Mouse (Mus musculus) neural tube, embryonic 10.5 days (tissue): ENCODE results near the gene Btbd19.

ENCODE experiments used
- DNase-seq: peaks from one replicate; pipeline ENCODE4 v3.0.0-alpha.2; 2017; ENCODE audit warnings: low spot score; ENCODE audit errors: extremely low spot score

Btbd19 gene

DNA sequence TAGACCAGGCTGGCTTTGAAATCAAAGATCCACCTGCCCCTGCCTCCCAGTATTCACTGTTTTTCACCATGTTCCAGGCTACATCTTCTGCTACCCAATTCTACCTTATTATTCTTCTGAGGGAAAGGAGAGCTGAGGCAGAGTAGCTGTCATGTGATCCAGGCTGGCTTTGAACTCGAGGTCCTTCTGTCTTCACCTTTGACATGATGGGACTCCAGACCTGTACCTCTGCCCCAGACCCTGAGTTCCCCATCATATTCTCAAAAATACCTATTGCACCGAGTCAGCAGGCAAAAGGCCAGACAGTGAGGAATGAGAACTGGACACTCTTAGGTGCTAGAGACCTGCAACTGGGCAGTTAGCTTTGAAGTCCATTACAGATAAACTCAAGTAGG lies 9.1 kb upstream of the Btbd19 start:
- no peak for DNase-seq

DNA sequence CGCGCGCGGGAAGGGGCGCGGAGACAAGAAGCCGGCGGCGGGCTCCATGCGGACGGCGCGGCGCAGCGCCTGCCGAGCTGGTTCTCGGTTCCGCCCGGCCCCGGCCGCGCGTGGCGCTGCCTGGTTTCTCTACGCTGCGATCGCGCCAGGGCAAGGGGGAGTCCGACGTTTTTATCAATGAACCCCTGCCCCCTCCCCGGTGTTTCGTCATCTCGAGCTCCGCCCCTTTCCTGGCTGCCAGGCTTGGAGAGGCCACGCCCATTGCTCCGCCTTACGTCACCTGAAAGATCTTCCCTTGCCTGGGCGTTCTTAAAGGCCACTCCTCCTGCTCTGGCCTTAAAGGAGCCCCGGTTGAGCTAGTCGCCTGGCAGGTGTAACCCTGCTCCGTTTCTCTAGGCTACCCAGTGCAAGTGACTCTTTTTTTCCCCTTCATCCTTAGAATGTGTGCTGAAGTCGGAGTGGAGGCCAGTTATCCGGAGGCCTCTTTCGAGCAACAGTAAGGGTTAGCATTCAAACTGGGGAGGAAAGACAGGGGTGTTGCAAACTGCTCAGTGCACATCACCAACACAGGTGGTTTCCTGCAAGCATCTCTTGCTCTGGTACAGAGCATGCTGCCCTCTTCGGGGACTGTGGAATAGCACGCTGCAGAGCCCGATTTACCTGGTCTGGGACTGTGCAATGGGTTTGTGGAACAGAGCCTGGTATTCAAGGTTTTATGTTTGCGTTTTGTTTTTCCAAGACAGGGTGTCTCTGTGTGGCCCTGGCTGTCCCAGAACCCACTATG lies 8.5 kb upstream of the Btbd19 start, which contains the start of gene Plk3:
TSS of gene Plk3 (minus strand) at position 147 of the 784 bp plus-strand sequence.
- peak; percentile 96 for DNase-seq

DNA sequence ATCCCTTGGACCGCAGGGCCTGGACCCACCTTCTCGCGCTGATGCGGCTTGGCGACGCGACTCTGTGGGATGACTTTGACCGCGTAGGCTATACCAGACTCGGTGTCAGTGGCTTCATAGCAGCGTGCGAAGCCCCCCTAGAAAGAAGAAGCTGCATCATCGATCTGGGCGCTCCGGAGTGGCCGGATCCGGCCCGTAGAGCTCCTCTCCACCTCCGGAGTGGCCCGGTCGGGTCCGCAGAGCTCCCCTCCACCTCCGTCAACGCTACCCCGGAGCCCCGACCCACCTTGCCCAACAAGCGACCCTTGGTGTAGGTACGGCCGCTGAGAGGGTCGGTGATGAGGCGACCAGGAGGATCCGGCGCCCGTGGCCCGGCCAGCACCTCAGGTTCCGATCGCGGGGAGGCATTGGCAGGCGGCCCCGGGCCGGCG lies 7.9 kb upstream of the Btbd19 start:
- peak; percentile 73 for DNase-seq

DNA sequence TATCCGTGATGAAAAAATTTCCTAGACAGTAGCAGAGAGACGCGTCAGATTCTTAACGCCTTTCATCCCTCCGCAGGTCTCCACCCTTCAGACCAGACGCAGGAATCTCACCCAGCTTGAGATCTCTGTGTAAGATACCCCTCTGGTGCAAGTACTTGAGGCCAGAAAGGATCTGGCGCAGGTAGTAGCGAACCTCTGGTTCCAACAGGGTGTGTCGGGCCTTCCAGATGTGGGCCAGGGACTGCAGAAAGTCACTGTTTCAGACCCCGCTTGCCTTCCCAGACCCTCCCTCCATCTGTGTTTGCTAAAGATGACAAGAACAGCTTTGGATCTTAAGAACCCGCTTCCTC lies 7.2 kb upstream of the Btbd19 start:
- no peak for DNase-seq

DNA sequence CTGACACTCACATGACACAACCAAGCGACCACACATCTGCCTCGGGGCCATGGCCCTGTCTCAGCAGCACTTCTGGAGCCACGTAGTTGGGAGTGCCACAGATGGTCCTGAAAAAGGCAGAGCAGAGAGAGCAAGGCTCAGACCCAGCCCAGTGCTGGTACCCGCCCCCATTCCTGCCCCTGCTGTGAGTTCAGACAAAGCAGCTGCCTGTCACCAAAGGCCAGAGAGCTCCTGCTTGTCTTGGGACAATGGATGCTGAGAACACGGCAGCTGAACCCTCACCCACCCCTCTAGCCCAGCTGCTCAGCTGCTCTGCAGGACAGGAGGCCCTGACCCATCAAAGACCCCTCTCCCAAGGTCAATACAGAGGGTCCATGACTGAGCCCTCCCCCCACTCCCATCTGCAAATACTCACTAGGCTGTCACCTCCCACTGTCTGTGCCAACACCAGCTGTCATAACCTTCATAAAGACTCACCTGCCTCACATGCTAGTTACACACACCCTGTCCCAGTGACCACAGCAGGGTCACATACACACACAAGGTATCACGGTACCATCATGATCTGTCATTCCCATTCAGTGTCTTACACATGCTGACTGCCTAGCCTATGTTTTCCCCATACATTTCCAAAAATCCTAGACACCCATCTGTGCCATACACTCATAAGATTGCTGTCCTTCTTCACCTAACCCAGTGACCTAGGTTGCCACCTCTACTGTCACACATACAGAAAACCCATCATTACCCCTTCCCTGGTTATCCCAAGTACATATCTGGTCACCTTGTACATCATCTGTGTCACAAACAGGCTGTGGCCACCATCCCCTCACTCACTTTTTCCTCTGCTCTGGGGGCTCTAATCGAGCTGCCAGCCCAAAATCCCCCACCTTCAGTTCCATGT lies 6.6 kb upstream of the Btbd19 start:
- peak; percentile 79 for DNase-seq

DNA sequence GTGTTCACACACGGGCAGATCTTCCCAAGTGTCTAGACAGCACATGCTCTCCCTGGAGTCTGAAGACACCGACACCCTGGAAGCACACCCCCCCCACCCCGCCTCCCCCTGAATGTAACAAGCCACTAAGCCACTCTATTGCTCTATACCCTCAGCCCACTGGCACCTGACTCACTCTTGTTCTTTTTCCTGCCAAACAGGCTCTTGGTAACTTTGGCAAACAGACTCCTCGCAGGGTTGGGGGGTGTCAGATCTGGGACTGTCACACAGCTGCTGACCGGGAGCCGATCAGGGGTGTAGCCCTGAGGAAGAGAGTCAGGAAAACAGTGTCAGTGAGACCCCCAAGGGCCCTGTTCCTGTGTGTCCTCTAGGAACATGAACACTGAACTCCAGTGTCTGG lies 5.7 kb upstream of the Btbd19 start:
- DNase-seq: no peak

DNA sequence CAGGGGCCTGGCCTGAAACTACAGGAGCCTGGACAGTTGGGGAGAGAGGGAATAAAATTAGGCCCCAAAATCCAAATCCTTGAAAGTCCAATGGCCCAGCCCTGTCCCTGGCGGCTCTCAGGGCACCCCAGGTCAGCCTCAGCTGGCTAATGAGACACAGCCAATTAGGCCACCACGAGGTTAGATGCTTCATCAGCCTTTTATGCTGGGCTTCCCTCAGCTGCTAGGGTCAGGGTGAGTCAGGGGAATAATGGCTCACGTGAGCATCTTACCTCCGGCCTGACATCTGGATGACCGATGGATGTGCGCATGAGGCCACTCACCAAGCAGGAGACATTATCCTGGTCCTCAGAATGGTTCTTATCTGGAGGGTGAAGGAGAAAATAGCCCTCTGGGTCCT lies 5.3 kb upstream of the Btbd19 start:
- no peak for DNase-seq

DNA sequence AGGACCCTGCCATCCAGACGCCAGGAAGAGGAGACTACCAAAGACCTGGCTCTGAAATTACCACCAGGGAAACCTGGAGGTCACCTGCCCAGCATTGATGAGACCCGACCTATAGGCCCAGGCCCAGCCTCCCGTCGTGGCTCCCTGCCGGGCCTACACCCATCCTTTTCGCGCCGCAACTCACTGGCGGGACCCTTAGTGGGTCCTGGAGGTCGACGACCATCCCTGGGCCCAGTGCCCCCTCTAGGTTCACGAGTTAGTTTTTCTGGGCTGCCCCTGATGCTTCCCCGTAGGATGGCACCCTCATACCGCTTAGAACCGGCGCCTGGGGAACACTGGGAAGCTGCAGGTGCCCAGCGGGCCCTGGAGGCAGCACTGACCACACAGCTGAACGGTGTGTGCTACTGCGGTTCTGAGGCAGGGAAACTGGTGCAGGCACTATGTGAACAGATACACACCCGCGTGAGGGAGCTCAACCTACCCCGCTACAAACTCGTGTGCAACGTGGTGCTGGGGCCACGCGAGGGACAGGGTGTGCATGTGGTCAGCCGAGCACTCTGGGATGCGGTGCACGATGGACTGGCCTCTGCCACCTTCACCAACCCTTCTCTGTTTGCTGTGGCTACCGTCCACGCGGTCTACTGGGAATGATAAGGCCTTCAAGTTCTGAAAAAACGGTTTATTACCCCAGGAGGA lies 2.6 kb upstream of the Btbd19 start:
- no peak for DNase-seq

DNA sequence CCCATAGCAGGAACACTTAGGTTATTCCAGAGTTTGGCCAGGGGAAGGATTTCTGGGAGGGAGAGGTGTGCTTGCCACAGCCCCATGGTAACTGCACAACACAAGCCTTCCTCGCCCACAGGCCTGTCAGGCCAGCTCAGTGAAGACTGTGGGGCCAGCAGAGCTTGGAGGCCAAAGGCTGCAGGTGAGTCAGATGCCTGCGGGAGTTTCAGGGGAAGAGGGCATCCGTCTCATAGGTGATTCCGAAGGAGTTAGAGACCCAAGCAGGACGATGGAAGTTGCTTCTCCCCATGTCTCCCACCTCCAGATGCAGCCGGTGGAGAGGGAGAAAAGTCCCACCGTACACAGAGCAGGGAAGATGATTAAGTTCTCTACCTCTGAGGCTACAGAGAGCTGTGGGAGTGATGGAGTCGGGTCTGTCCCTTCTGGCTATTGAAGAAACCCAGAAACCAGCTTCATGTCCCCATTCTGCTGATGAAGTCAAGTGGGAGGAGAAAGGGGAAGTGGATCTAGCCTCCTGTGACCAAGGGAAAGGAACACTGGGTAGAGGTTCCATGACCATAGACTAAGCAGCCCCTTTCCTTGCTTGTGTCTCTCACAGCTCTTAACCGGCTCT lies 1.3 kb upstream of the Btbd19 start, which contains the start of gene Tctex1d4:
TSS of gene Tctex1d4 (plus strand) at position 120 of the 616 bp plus-strand sequence.
- DNase-seq: no peak

DNA sequence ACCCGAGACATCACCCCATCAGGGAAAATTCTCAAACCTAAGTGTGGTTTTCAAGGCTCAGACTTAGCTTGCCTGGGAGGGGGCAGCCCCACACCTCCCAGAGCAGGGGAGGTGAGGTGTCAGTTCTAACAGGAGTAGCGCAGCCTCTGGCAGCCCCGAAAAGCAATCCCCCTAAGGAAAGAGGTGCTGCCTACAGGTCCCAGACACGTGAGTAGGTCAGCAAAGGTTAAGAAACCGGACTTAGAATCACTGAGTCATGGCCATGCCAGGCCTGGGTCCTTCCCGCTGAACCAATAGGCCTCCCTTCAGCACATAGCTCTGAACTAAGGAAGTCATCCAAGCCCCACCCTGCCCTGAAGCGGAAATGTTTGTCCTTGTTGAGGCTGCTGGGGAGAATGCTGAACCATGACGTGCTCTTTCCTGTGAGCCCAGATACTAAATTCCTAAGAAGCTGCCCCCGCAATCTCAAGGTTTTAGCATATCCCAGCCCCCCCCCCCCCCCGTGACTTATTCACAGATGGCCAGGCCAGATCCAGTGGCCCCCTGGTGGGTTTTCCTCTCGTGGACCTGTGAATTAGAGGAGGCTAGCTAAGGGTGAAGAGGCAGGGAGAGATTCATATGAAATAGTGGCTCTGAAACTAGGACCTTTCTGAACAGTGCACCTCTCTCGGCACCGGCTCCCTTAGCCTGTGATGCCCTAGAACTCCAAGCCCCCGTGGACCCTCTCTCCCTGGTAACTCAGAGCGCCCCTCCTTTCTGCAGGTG lies 567 bp upstream of the Btbd19 start:
- DNase-seq: peak; percentile 44

DNA sequence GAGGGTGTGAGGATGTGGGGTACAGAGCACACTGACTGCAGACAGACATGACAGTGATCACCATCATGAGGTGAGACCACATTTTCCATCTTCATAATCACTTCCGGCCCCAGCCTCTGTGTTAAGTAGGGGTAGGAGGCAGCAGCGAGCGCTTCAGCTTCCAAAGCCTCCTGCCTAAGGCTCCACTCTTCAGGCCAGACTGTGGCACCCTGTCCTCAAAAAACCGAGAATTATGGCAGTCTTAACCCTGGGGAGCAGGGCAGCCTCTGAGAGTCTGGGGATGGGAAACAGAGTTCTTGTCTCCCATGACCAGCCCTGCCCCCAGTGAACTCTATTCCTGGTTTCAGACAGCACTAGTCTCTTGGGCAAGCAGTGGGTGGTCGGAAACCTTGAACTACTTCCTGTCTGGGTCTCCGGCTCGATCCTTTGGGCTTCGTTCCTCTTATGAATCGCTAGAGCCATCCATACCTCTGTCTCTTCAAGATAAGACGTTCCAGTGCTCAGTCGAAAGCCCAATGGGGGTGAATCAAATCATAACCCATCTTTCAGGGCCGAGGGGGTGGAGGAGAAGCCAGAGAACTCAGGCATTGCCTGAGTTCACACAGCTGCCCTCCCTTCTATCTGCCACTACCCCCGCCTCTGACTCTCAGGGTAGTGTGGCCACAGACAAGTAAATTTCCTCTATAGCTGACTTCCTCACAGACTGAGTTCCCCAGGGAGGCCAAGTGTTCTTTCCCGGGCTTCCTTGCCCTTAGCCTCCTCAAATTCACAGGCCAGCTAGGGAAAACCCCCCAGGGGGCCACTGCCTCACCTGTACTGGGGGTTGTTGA lies 792 bp downstream of the Btbd19 start:
- no peak for DNase-seq

DNA sequence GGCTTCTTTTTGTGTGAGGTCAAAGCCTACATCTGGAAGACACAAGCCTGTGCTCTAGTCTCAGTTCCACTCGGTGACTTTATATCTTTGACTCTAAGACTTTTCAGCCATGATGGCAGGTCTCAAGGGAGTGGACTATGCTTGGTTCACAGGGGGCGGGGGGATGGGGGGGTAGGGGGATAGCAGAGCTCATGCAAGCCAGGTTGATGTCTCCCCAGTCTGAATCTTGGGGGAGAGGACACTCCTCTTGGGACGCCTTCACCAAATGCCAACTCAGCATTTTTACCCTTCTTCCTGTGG lies 1.4 kb downstream of the Btbd19 start:
- DNase-seq: no peak

DNA sequence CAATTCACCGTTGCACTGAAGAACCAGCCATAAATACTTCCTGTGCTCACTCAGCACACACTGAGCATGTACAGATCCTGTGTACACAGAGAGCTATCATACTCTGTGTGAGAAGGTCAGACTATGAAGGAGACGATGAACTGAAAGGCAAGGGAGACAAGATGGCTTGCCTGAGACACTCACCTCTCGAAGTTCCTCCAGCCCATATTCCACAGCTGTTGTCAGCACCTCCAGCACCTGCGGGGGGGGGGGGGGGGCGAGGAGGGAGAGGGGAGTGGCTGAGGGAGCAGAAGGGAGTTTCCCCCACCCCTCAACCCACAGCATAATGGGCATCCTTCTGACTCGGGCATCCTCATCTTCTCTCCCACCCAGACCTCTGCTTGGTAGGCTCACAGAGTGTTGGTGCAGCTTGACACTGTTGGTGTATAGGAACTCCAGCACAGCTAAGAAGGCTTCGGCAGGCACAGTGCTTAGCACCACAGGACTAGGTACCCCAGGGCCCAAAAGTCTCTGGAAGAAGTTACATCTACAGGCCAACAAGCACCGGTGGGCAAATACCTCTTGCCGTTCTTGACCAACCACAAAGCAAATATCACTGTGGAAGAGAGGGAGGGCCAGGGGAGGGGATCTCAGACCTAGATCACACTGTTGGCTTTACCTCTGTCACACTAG lies 1.8 kb downstream of the Btbd19 start:
- DNase-seq: no peak

DNA sequence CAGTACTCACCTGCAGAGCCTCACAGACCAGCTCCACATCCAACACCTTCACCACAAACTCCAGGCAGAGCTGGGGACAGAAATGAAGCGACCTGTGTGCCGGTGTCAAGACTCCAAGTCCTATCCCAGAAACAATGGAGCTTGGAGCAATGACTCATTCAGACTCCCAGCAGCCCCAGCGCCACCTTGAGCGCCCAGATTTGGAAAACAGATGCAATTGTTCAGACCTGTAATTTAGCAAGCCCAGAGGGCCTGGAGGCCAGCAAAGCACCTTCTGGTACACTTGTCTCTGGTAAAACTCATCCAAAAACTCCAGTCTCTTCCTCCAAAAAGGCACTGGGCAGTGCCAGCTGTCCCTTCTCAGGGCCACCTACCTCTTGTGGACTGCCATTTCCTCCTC lies 3.3 kb downstream of the Btbd19 start:
- no peak for DNase-seq

DNA sequence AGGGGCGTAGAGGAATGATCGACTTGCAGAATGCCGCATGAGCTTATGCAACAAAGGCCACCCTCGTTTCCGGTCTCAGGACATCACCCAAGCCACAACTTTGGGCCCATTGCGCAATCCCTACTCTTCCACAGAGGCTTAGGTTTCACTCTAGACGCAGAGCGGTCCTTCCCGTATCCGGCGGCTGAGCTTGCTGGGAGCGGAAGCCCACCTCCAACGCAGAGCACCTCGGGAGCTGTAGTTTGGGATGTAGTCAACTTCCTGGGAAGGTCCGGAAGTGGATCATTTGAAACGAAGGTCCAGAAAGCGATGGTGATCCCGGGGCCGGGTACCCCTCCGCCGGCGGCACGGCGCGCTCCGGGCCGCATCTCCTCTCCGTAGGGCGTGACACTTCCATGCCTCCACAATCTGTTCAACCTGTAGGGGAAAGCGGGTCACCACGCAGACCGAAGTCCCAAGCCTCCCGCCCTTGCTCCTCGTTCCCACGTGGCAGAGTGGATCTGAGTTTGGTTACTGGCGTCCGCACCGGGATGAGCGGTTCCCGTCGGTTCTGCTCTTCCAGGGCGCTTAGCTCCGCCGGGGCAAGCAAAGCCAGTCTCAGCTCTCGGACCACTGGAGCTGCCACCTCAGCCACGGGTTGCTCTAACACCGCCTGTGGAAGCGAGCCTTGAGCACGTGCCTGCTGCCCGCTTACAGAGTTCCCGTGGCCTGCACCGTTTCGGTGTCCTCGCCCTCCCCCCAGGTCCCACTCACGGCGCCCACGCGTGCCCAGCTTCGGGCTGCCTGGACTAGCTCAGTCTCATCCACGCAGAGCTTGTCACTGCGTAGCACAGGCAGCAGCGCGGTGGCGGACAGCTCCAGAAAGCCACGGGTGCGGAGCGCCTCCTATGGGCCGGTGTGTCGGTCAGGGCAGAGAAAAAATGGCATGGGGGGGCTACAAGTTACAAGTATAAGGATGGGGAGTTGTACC lies 4.8 kb downstream of the Btbd19 start:
- peak; percentile 90 for DNase-seq

DNA sequence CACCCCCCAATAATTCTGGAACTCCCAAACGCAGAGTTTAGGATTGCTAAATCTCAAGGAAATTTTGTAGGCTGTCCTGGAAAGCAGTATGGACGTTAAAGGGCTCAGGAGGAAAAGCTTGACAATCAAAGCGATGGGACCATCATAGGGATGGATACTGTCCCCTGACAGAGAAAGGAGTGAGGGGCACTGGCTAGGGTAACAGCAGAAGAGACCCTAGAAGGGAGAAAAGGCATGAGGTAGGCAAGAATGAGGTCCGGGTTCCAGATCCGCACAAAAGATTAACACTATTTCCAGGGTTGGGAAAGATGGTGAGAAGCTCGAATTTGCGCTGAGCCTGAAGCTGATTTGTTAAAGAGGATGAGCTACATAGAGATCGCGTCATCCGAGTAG lies 5.5 kb downstream of the Btbd19 start:
- DNase-seq: no peak

DNA sequence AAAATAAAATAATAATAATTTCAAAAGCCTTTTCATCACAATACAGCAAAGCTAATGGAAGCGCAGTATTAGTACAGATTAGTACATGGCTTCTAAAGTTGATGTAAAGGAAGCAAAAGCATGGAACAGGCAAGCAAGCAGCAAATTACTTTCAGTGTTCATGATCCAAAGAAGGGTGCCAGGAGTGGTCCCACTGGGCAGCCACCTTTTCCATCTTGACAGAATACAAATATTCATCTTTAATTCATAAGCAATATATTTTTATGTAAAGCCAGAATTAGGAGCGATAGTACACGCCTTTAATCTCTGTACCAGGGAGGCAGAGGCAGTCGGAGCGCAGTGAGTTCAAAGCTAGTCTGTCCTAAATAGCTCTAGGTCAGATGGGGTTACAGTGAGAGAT lies 5.9 kb downstream of the Btbd19 start:
- DNase-seq: no peak

DNA sequence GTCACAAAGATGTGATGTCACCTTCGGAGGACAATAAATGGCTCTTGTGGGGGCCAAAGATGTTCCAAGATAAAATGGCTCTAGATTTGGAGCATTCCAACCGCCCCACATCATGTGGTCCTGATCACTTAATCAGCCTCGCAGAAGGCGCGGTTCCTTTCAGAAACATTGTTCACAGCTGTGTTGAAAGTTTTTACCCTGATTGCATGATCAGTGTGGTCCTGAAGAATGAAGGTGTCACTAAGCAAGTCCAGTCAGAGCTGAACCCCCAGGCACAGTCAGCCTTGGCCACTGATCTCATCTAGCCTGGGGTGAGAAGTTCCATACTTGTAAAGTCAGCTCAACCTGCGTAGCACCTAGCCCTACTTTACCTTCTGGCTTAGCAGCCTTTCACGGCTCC lies 7.6 kb downstream of the Btbd19 start:
- DNase-seq: no peak
